Mouse (Mus musculus) heart, embryonic 12.5 days (tissue): ENCODE results near the gene Plxdc2. TPM values are rescaled to one million over a fixed set of nuclear protein-coding genes. Genes with fewer than 3 reads are reported as not detected.

Experiments
- ATAC-seq: fragments of 200-750 bp; cut with Nextera tagmentation; 2 replicates; pipeline ENCODE4 v1.8.0; 2017; ENCODE audit warnings: moderate TSS enrichment, moderate library complexity; ENCODE audit not compliant: insufficient number of reproducible peaks, low FRiP score
- H3K27ac ChIP-seq: fragments of 300-500 bp; sonication (generic); 2 replicates; pipeline ENCODE4 v1.5.1; 2016; ENCODE audit warnings: mild to moderate bottlenecking, moderate library complexity; ENCODE audit not compliant: poor library complexity, severe bottlenecking
- H3K27me3 ChIP-seq: fragments of 300-500 bp; sonication (generic); replicated peaks from 2 replicates; pipeline ENCODE4 v1.6.1; 2016; ENCODE audit warnings: mild to moderate bottlenecking, moderate library complexity
- H3K36me3 ChIP-seq: fragments of 300-500 bp; sonication (generic); 2 replicates; pipeline ENCODE4 v1.6.1; 2016; ENCODE audit warnings: mild to moderate bottlenecking, moderate library complexity
- H3K4me1 ChIP-seq: fragments of 300-500 bp; sonication (generic); replicated peaks from 2 replicates; pipeline ENCODE4 v1.6.1; 2016; ENCODE audit warnings: mild to moderate bottlenecking
- H3K4me2 ChIP-seq: fragments of 300-500 bp; sonication (generic); 2 replicates; pipeline ENCODE4 v1.6.1; 2016; ENCODE audit warnings: mild to moderate bottlenecking, moderate library complexity
- H3K4me3 ChIP-seq: fragments of 300-500 bp; sonication (generic); 2 replicates; pipeline ENCODE4 v1.5.1; 2016; ENCODE audit warnings: mild to moderate bottlenecking
- H3K9ac ChIP-seq: fragments of 300-500 bp; sonication (generic); 2 replicates; pipeline ENCODE4 v1.6.1; 2016; ENCODE audit warnings: mild to moderate bottlenecking, moderate library complexity
- H3K9me3 ChIP-seq: fragments of 300-500 bp; sonication (generic); replicated peaks from 2 replicates; pipeline ENCODE4 v1.6.1; 2016; ENCODE audit warnings: mild to moderate bottlenecking, moderate library complexity
- WGBS: fragments of 180-500 bp; shearing (Covaris S2); methylation state at CpG from one replicate; pipeline ENCODE4 v1.1.7; 2016; 5-methylcytosine and 5-hydroxymethylcytosine counted together
- polyA plus RNA-seq: library from polyadenylated mRNA; unstranded; fragments of >200 nt; fragmentation: Nextera tagmentation; extraction: Ambion mirVana; gene quantifications from 2 replicates; pipeline ENCODE4 v1.2.1, GENCODE M21; 2016

Plxdc2 gene
- polyA plus RNA-seq, 1 experiment from 2014 or later: 20.0 TPM

GRCm38 (mm10) chr2:16364749-16365148 is 8.6 kb downstream of the Plxdc2 start:
- WGBS: 53% methylated on average over 1 of the region's 1 CpGs
- H3K9ac ChIP-seq: no peak overlapping the region
- no peaks in the 10 kb centered on the region for H3K27me3 ChIP-seq
- no peak overlapping the region for H3K4me2 ChIP-seq
- 0 out of 2 replicates have a peak, but pooled peaks cover 5% of the 10 kb centered on the region for H3K4me1 ChIP-seq
- H3K9me3 ChIP-seq: no peaks in the 10 kb centered on the region
- H3K27ac ChIP-seq: no peak overlapping the region
- no peak for ATAC-seq
- H3K4me3 ChIP-seq: no peak overlapping the region
- no peaks in the 10 kb centered on the region for H3K36me3 ChIP-seq

- 0 out of 2 replicates have a peak, but pooled peaks cover 5% of the 10 kb centered on the region for H3K4me1 ChIP-seq
- no peaks in the 10 kb centered on the region for H3K27me3 ChIP-seq
- H3K4me3 ChIP-seq: no peak overlapping the region
- 57% methylated on average over 4 of the region's 4 CpGs for WGBS
- H3K9ac ChIP-seq: no peak overlapping the region
- ATAC-seq: no peak
- no peaks in the 10 kb centered on the region for H3K9me3 ChIP-seq
- H3K4me2 ChIP-seq: no peak overlapping the region
- H3K27ac ChIP-seq: no peak overlapping the region
- H3K36me3 ChIP-seq: no peaks in the 10 kb centered on the region
Observed at GRCm38 (mm10) chr2:16365830-16366401, 9.8 kb downstream of the Plxdc2 start.

- WGBS: 88% methylated on average over 1 of the region's 1 CpGs
- no peak for ATAC-seq
- H3K9ac ChIP-seq: no peak overlapping the region
- H3K4me3 ChIP-seq: no peak overlapping the region
- H3K4me1 ChIP-seq: 0 out of 2 replicates have a peak, but pooled peaks cover 5% of the 10 kb centered on the region
- H3K4me2 ChIP-seq: no peak overlapping the region
- H3K27me3 ChIP-seq: no peaks in the 10 kb centered on the region
- no peaks in the 10 kb centered on the region for H3K36me3 ChIP-seq
- no peaks in the 10 kb centered on the region for H3K9me3 ChIP-seq
- no peak overlapping the region for H3K27ac ChIP-seq
Observed at GRCm38 (mm10) chr2:16370419-16370818, 14.3 kb downstream of the Plxdc2 start.

GRCm38 (mm10) chr2:16374288-16374687 is 18.2 kb downstream of the Plxdc2 start:
- no peaks in the 10 kb centered on the region for H3K9me3 ChIP-seq
- no peak for ATAC-seq
- H3K27me3 ChIP-seq: no peaks in the 10 kb centered on the region
- no peak overlapping the region for H3K27ac ChIP-seq
- no peaks in the 10 kb centered on the region for H3K36me3 ChIP-seq
- no peak overlapping the region for H3K9ac ChIP-seq
- H3K4me1 ChIP-seq: no peaks in the 10 kb centered on the region
- no peak overlapping the region for H3K4me2 ChIP-seq
- no peak overlapping the region for H3K4me3 ChIP-seq

GRCm38 (mm10) chr2:16386206-16386605 is 30.1 kb downstream of the Plxdc2 start:
- WGBS: 66% methylated on average over 1 of the region's 1 CpGs

GRCm38 (mm10) chr2:16386692-16387091 is 30.6 kb downstream of the Plxdc2 start:
- H3K4me2 ChIP-seq: no peak overlapping the region
- no peak overlapping the region for H3K4me3 ChIP-seq
- no peak overlapping the region for H3K9ac ChIP-seq
- H3K27ac ChIP-seq: no peak overlapping the region
- ATAC-seq: no peak
- no peaks in the 10 kb centered on the region for H3K9me3 ChIP-seq
- no peaks in the 10 kb centered on the region for H3K4me1 ChIP-seq
- H3K36me3 ChIP-seq: no peaks in the 10 kb centered on the region
- no peaks in the 10 kb centered on the region for H3K27me3 ChIP-seq

More at GRCm38 (mm10) chr2:16386206-16386605, 30.1 kb downstream of the Plxdc2 start:
- no peak for ATAC-seq
- Histone ChIP-seq H3K4me1 (no peaks in the 10 kb centered on the region), H3K27ac (no peak overlapping the region), H3K9ac (no peak overlapping the region), H3K4me2 (no peak overlapping the region), H3K9me3 (no peaks in the 10 kb centered on the region), H3K27me3 (no peaks in the 10 kb centered on the region), H3K4me3 (no peak overlapping the region), H3K36me3 (no peaks in the 10 kb centered on the region)

- no peaks in the 10 kb centered on the region for H3K9me3 ChIP-seq
- no peaks in the 10 kb centered on the region for H3K4me1 ChIP-seq
- H3K4me3 ChIP-seq: no peak overlapping the region
- no peak overlapping the region for H3K9ac ChIP-seq
- no peaks in the 10 kb centered on the region for H3K36me3 ChIP-seq
- H3K4me2 ChIP-seq: no peak overlapping the region
- ATAC-seq: no peak
- no peaks in the 10 kb centered on the region for H3K27me3 ChIP-seq
- no peak overlapping the region for H3K27ac ChIP-seq
Observed at GRCm38 (mm10) chr2:16387787-16388186, 31.7 kb downstream of the Plxdc2 start.

- Histone ChIP-seq H3K27ac (no peak overlapping the region), H3K9me3 (no peaks in the 10 kb centered on the region), H3K36me3 (no peaks in the 10 kb centered on the region), H3K9ac (no peak overlapping the region), H3K4me1 (no peaks in the 10 kb centered on the region), H3K27me3 (no peaks in the 10 kb centered on the region), H3K4me2 (no peak overlapping the region), H3K4me3 (no peak overlapping the region)
- WGBS: 86% methylated on average over 3 of the region's 3 CpGs
- no peak for ATAC-seq
Observed at GRCm38 (mm10) chr2:16397501-16397900, 41.4 kb downstream of the Plxdc2 start.

- H3K4me3 ChIP-seq: no peak overlapping the region
- H3K27me3 ChIP-seq: no peaks in the 10 kb centered on the region
- H3K36me3 ChIP-seq: no peaks in the 10 kb centered on the region
- no peak overlapping the region for H3K27ac ChIP-seq
- 91% methylated on average over 1 of the region's 1 CpGs for WGBS
- no peaks in the 10 kb centered on the region for H3K4me1 ChIP-seq
- no peak for ATAC-seq
- no peak overlapping the region for H3K4me2 ChIP-seq
- no peak overlapping the region for H3K9ac ChIP-seq
- H3K9me3 ChIP-seq: no peaks in the 10 kb centered on the region
Observed at GRCm38 (mm10) chr2:16398006-16398405, 41.9 kb downstream of the Plxdc2 start.

- no peak overlapping the region for H3K4me2 ChIP-seq
- no peaks in the 10 kb centered on the region for H3K36me3 ChIP-seq
- H3K27ac ChIP-seq: no peak overlapping the region
- no peak overlapping the region for H3K9ac ChIP-seq
- 55% methylated on average over 10 of the region's 10 CpGs for WGBS
- no peak for ATAC-seq
- no peaks in the 10 kb centered on the region for H3K4me1 ChIP-seq
- H3K4me3 ChIP-seq: no peak overlapping the region
- H3K9me3 ChIP-seq: no peaks in the 10 kb centered on the region
- no peaks in the 10 kb centered on the region for H3K27me3 ChIP-seq
Observed at GRCm38 (mm10) chr2:16398896-16399295, 42.8 kb downstream of the Plxdc2 start.

- Histone ChIP-seq H3K9ac (no peak overlapping the region), H3K4me3 (no peak overlapping the region), H3K27ac (no peak overlapping the region), H3K27me3 (no peaks in the 10 kb centered on the region), H3K9me3 (no peaks in the 10 kb centered on the region), H3K4me2 (no peak overlapping the region), H3K36me3 (no peaks in the 10 kb centered on the region), H3K4me1 (no peaks in the 10 kb centered on the region)
- no peak for ATAC-seq
- WGBS: 56% methylated on average over 2 of the region's 2 CpGs
Observed at GRCm38 (mm10) chr2:16406508-16406907, 50.4 kb downstream of the Plxdc2 start.

- Histone ChIP-seq H3K4me3 (no peak overlapping the region), H3K27ac (no peak overlapping the region), H3K9me3 (no peaks in the 10 kb centered on the region), H3K4me1 (no peaks in the 10 kb centered on the region), H3K27me3 (no peaks in the 10 kb centered on the region), H3K9ac (no peak overlapping the region), H3K36me3 (no peaks in the 10 kb centered on the region), H3K4me2 (no peak overlapping the region)
- 44% methylated on average over 3 of the region's 3 CpGs for WGBS
- no peak for ATAC-seq
Observed at GRCm38 (mm10) chr2:16414340-16414976, 58.4 kb downstream of the Plxdc2 start.
